Mouse (Mus musculus) testis, adult 2 months (tissue): ENCODE measurements at regions not wholly inside any gene's neighbourhood (a gene's known extent, or its start where the extent isn't known, plus 50 kb on each side); places are given as distances from the start of the nearest gene placed in this dataset.

ENCODE experiments used
- CTCF ChIP-seq: fragments of 200-500 bp; IDR thresholded peaks from 2 replicates; pipeline ENCODE4 v1.5.1; 2012; ENCODE audit warnings: low read depth, mild to moderate bottlenecking, inconsistent platforms, low read length, moderate library complexity; ENCODE audit not compliant: control insufficient read depth, insufficient read depth, insufficient replicate concordance
- POLR2A ChIP-seq: fragments of 200-500 bp; IDR thresholded peaks from 2 replicates; pipeline ENCODE4 v1.6.1; 2012; ENCODE audit warnings: low read depth, mild to moderate bottlenecking, inconsistent platforms, low read length, moderate library complexity; ENCODE audit not compliant: control insufficient read depth

DNA sequence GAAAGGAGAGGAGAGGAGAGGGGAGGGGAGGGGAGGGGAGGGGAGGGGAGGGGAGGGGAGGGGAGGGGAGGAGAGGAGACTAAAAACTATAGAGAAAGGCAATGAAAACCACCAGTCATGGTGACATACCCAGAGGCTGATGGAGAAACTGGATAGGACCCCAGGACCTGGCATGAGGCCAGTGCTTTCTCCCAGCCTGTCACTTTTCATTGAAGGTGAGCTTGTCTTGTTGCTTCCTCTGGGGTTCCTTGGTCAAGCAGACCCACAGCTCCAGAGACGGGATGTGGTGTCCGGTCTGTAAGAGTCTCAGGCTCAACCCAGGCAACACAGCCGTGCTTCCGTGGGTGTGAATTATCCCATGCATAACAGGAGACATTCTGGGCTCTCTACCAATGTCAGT is 69.8 kb upstream of the Egln3 start:
- TF ChIP-seq CTCF (no peak), POLR2A (no peak)
